Mouse (Mus musculus) cerebellum, adult (tissue): ENCODE results near the gene Ccdc121.
"Not testable (repeated sequence)": the region's sequence is repeated elsewhere in the genome, so short reads cannot be mapped to it uniquely, and the experiment has no call there.

Source experiments
- ATAC-seq: cut with Nextera tagmentation; 2 replicates; pipeline ENCODE4 v1.9.2; 2017; ENCODE audit warnings: mild to moderate bottlenecking, moderate library complexity, mixed read lengths; ENCODE audit not compliant: insufficient number of reproducible peaks, low FRiP score, low TSS enrichment

The Ccdc121 gene

DNA sequence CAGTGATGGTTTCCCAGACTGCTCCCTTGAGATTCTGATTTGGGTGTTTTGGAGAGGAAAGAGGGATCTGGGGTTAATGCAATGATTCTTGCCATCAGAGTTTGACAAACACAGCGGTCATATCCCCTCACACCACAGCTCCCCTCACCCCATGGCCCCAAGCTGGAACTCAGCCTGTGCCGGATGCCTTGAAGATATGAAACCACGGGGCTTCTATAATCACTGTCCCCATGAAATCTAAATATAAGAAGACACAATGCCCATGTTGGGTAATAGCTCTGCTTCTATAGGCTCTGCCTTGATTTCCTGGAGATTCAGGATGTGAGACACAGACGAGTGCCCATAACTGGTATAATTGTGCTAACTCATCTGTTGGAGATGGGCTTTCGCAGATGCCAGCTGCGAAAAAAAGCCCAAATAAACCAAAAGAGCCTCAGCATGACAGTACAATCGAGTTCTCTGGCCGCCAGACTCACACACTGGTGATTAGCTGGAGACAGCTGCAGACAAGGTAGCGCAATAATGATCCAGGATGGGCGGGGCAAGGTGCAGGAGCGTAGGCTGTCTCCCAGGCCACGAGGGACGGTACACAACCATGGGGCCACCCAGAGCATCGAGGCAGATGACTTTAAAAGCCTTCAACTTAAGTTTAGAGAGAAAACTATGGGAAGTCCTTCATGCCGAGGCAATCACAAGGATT is 1.3 kb upstream of the Ccdc121 start:
- no peak for ATAC-seq

DNA sequence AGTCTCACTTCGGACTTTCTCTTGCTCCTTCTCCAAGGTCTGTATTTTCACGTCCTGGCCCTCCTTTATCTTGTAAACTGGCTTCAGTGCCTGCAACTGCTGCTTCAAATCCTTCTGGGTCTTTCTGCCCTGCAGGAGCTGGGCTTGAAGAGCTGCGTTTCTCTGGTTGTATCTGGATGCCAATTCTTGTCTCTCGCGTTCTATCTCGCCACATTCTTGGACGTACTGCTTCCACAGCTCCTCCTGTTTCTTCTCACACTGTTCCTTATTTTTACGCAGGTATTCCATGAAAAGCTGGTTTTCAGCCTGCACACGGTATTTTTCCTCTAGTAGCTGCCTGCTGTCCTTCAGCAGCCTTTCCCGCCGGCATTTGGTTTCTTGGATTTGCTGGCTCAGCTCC is 396 bp downstream of the Ccdc121 start:
- ATAC-seq, result not testable (repeated sequence)

DNA sequence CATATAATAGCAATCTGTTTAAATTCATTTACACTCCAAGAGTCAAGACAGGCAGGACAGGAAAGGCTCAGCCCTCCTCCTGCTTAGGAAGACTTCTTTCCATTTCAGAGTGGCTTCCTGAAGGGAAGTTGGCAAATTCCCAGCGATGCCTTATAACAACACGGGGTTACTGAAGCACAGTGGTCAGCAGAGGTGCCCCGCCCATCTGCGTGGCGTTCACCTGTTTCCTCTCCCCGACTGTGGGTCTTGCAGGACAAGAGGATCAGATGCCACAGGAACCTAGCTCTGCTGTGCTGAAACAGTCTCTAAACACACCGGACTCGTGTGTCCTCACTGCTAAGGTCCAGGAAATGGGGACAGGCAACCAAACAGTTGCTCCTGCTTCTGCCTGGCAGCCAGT is 5.9 kb downstream of the Ccdc121 start:
- ATAC-seq, result no peak

DNA sequence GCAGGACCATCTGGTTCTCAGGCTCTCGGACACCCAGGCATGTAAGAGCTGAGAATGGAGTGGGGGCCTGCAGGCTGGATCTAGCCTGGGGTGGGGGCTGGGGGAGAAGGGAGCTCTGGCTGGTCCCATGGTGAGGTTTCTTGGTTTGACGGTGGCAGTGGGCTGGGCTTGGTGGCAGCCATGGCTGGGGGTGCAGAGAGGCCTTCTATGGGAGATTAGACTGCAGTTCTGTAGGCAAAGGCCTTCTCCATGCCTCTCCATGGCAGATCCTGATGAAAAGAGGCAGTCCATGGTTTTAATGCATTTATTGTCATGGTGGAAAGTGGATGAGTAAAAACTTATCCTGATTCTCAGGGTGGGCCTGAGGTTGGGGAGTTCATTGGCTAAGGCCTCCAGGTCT is 7.8 kb downstream of the Ccdc121 start:
- no peak for ATAC-seq

DNA sequence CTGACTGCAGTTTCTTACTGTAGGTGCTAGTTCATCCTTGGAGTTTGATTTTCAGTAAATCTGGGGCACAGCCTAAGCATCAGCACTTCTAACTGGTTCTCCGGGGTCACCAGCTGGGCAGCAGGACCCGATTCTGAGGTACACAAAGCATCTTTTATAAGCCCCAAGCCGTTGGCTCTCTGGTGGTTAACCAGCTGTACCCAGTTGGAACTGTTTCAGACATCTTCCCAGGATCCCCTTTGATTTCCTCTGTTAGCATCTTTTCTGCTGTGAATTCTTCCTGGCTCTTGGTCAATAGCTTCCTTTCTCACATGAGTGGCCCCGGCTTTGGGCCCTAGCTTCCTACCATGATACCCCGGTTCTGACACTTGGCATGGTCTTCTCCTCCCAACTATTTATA is 26.6 kb downstream of the Ccdc121 start:
- no peak for ATAC-seq

DNA sequence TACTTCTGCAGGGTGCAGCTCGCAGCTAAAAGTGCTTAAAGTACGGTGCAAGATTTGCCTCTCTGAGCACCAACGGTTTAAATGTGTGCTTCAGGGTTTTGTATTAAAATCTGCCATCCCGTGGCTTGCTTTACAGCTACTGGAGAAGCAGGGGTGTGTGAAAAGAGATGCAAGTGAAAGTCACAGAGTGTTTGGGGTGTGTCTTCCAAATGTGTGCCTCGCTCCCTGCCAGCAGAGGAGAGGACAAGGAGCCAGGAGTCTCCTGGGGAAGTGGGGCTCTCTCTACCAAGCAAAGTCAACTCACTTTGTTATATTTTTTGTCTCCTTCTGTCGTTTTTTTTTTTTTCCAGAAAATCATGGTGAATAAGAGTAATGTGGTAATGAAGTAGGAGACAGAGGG is 34.7 kb downstream of the Ccdc121 start:
- no peak for ATAC-seq

DNA sequence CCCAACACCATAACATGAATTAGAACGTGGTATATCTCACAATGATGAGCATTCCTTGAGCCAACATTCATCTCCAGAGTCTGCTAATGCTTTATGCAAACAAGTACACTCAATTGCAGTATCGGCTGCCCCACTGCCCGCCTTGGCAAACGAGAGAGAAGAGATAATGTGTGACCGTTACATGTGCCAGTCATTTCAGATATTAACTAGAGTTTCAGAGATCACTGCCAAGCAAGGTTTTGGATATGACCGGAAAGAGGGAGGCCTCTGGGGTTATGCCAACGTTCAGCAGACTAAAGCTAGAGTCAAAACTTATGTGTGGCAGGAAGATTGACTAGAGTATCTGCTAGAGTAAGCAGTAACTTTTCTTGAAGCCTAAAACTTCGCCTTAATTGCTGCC is 35.1 kb downstream of the Ccdc121 start:
- ATAC-seq, result no peak

DNA sequence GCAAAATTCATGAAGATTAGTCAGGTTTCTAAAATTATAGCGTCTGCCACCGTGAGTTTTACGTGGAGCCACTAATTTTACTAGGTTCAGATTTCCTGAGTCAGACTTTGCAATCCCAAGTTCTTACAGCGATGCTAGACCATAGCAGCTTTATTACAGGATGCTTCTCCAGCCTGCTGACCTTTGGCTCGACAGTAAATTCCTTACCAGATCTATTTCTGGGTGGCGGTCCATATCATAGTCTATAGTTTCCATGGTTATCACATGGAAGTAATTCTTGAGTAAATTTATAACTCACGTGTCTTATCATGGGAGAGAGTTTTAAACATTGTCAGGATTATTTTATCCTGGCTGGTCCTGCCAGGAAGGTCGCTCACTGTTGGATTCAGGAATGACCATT is 41.8 kb downstream of the Ccdc121 start:
- ATAC-seq, result no peak

DNA sequence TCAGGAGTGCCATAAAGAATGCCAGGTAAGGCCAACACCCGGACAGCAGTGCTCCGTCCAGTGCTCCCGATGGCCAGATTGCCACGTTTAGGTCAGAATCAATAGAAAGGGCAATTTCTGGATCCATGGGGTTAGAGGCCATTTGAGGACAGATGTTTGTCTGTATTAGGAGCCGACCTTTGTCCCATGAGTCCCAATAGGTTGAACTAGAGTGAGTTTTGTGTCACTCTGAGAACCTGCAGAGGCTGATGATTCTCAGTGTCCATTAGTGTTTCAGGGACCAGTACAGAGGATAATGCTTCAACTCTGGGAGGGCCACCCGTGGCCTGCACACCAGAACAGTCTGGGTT is 44.0 kb downstream of the Ccdc121 start:
- no peak for ATAC-seq

DNA sequence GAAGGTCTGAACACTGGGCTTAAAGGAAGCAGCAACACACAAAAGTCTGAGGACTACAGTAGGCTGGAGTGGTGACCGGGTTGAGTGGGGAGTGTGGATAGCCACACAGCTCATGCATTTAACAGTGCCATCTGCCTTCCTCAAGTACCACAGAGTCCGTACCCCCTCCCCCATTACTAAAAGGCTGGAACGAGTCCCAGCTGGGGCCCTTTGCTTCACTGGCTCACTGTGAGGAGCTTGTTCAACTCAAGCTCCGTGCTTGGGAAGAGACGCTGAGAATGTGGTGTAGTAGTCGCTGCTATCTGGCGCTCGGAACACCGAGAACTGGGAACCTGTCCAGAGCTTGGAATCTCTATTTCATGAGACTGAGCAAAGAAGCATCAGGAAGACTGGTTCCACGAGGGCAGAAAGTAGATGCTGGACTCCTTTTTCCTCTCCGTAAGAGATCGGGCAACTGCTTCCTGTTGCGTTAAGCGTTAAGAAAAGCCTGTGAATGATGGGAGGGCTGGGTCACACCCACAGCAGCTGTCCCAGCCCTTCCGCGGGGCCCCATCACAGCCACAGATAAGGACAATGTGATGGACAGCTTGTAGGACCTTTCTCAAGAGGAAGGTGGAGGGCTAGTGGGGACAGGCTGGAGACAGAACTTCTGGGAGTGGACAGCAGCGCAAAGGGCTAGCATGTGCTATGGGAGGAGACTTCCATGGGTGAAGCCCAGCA is 44.5 kb downstream of the Ccdc121 start:
- ATAC-seq, result no peak

DNA sequence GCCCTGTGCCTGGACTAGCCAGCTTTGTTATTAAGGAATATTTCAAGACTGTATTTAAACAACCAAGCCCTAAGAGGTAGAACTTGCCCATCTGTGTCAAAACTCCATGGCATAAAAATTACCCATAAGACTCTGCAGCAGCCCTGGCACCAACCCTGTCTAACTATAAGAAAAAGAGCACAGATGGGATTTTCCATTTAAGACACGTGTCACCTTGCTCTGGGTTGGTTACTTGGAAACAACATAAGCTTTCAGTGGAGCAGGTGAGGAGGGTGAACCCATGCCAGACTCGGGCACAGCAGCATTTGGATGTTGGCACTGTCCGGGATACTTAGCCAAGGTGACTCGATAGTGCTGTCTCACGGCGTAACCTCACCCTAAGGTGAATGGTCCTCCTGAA is 45.2 kb downstream of the Ccdc121 start:
- no peak for ATAC-seq

DNA sequence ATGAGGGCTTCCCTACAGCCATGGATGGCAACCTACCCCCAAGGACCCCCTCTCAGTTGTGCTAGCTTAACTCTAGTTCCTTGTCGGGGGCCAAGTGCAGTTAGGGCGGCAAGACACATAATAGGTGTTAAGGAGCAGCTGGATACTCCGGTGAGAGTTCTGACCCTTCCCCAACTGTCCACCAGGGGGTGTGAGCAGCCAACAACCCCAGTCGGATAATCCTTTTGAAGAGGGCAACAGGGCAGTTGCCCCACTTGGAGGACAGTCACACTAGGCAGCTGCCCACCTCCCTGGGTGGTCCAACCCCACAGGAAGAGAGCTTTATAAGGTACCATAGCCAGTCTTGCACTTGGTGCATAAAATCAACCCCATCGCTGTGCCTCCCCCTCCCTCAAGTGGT is 46.2 kb downstream of the Ccdc121 start:
- ATAC-seq, result no peak

DNA sequence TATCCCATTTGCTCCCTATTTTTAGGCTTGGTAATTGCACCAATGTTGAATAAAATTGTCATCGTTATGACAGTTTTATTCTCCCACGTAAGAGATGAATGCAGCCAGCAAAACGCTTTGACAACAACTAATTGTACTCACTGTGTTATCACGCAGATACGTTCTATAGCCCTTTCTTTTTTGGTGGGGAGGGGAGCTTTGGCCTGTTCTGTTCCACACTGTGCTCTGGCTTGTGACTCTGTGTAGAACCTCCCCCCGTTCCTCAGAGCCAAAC is 48.4 kb downstream of the Ccdc121 start:
- ATAC-seq, result no peak

DNA sequence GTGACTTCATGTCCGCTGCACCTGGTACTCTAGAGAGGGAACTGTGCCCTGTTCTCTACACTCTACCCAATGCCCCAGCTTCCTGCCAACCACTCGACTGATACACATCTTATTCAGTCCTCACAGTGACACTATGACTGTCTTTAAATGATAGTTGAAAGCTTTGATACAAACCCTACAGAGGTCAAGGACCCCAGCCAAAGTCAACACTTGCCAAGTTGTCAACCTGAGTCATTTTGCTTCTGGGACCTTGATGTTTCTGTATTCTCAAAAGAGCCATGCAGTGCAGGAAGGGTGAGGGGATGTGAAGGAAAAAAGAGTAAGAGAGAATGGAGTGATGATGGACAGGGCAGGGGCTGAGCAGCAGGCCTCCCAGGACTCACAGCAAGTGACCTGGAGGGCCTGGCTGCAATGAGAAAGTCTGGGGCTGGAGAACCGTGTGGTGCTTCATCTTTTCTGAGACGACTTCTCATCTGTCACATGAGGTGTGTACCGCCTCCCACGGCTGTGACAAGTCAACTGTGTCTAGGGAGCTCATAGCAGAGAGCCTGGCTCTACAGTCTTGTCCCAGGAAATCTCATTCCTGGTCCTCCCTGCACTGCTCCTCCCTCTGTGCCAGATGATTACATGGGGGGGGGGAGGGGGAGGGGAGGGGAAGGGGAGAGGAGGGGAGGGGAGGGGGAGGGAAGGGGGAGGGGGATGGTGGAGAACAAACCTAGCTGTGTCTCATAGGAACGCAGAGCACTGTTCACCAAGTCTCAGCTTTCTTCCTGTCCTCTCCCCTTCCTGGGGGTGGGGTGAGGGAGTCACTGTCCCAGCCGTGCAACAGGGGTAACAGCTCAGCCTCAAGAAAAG is 49.0 kb downstream of the Ccdc121 start:
- ATAC-seq, result no peak

DNA sequence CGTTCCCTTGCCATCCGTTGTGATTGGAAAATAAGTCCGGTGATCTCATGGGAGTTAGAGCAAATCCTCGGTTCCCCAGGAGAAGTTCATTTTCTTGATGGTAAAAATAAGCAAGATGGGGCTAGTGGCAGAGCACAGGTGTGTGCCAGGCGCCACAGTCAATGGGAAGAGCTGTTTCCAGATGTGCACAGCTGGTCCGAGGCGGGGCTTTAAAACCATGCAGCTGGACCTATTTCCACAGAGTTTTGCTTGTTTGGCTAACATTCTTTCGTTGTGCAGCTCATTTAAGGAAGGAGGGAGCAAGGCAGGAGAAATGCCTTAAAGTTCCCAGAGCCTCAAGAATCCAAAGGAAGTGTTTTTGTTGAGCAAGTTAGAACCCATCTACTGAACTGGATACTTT is 49.8 kb downstream of the Ccdc121 start:
- ATAC-seq, result no peak

DNA sequence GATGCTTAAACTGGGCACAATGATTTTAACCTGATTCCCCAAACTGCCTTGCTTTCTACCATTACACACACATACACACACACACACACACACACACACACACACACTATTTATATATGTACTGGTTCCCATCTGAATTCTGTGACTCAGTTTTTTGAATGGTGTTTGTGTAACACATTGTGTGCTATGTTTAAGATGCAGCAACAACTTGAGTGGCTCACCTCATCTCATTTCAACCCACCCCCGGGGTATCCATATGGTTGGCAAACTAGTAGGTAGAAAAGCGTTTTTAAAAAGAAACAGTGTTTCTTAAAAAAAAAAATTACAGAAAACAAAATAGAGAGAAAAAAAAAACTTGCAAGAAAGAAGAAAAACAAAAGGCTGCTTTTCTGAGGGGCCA is 51.0 kb downstream of the Ccdc121 start:
- no peak for ATAC-seq
